Mouse (Mus musculus) heart, embryonic 16.5 days (tissue): ENCODE data around the gene 4930407I10Rik. TPM values are rescaled to one million over a fixed set of nuclear protein-coding genes. Genes with fewer than 3 reads are reported as not detected.

Experiments
- ATAC-seq: fragments of 200-750 bp; cut with Nextera tagmentation; replicated peaks from 2 replicates; pipeline ENCODE4 v1.8.0; 2017; ENCODE audit warnings: moderate number of reproducible peaks; ENCODE audit not compliant: insufficient read depth, low FRiP score; ENCODE audit errors: extremely low read depth
- H3K27ac ChIP-seq: fragments of 300-500 bp; sonication (generic); 2 replicates; pipeline ENCODE4 v1.5.1; 2014; ENCODE audit warnings: mild to moderate bottlenecking, low read length, control low read depth, moderate library complexity
- H3K27me3 ChIP-seq: fragments of 300-500 bp; sonication (generic); 2 replicates; pipeline ENCODE4 v1.6.1; 2014; ENCODE audit warnings: low read length, mixed read lengths; ENCODE audit not compliant: control insufficient read depth, insufficient read depth
- H3K36me3 ChIP-seq: fragments of 300-500 bp; sonication (generic); 2 replicates; pipeline ENCODE4 v1.6.1; 2014; ENCODE audit not compliant: control insufficient read depth, insufficient read depth
- H3K4me1 ChIP-seq: fragments of 300-500 bp; sonication (generic); 2 replicates; pipeline ENCODE4 v1.6.1; 2014; ENCODE audit warnings: low read length, mixed read lengths; ENCODE audit not compliant: control insufficient read depth, insufficient read depth
- H3K4me2 ChIP-seq: fragments of 300-500 bp; sonication (generic); 2 replicates; pipeline ENCODE4 v1.6.1; 2014; ENCODE audit warnings: low read depth, mild to moderate bottlenecking, control low read depth, low read length
- H3K4me3 ChIP-seq: fragments of 300-500 bp; sonication (generic); 2 replicates; pipeline ENCODE4 v1.5.1; 2014; ENCODE audit warnings: mild to moderate bottlenecking, control low read depth, low read length
- H3K9ac ChIP-seq: fragments of 300-500 bp; sonication (generic); 2 replicates; pipeline ENCODE4 v1.6.1; 2014; ENCODE audit warnings: low read length, control low read depth
- H3K9me3 ChIP-seq: fragments of 300-500 bp; sonication (generic); replicated peaks from 2 replicates; pipeline ENCODE4 v1.6.1; 2016; ENCODE audit warnings: low read length; ENCODE audit not compliant: control insufficient read depth
- WGBS: fragments of 180-500 bp; shearing (Covaris S2); extraction: QIAGEN DNeasy Blood & Tissue Kit; methylation state at CpG from one replicate; pipeline ENCODE4 v1.1.7; 2014; 5-methylcytosine and 5-hydroxymethylcytosine counted together
- polyA plus RNA-seq: library from polyadenylated mRNA; unstranded; fragments of >200 nt; fragmentation: Nextera tagmentation; extraction: Ambion mirVana; gene quantifications from 2 replicates; pipeline ENCODE4 v1.2.1, GENCODE M21; 2015

The 4930407I10Rik gene
- polyA plus RNA-seq, 1 experiment from 2014 or later: not detected

DNA sequence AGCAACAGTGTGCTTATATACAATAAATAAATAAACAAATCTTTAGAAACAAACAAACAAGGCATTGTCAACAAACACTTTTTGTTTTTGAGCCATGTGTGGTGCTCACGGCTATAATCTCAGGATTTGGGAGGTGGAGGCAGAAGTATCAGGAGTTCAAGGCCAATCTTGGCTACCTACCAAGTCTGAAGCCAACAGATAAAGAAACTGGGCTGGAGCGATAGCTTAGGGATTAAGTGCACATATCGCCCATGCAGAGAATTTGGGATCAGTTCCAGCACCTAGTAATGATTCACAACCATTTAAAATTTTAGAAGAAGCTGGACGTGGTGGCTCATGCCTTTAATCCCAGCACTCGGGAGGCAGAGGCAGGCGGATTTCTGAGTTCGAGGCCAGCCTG, 14.5 kb downstream of the 4930407I10Rik start:
- peaks cover 33% of the 10 kb centered on the region for H3K27me3 ChIP-seq
- no peak for ATAC-seq
- WGBS: 68% methylated on average over 7 of the region's 7 CpGs

DNA sequence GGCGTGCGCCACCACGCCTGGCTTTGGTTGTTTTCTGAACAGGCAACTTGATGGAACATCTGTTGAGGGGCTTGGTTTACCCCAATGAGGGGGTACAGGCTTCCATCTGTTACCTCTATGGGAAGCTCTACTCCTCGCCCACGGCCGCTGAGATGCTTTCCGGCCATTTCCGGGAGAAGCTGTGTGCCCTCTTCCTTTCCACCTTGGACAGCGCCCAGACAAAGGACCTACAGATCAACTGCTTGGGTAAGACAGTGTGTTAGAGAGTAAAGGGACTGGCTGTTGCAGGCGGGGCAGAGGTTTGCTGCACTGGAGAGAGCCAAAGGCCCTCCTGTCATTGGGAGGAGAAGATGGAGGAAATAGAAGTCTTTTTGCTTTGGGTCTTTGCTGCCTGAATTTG, 20.9 kb downstream of the 4930407I10Rik start:
- Histone ChIP-seq H3K4me2 (no peak overlapping the region), H3K9ac (no peak overlapping the region), H3K27ac (no peak overlapping the region), H3K9me3 (no peaks in the 10 kb centered on the region), H3K4me3 (no peak overlapping the region), H3K27me3 (peaks cover 2% of the 10 kb centered on the region; the same call in 1 of the 2 replicates), H3K4me1 (no peaks in the 10 kb centered on the region), H3K36me3 (no peaks in the 10 kb centered on the region)
- ATAC-seq: no peak
- 51% methylated on average over 10 of the region's 10 CpGs for WGBS

More for the DNA sequence above, 14.5 kb downstream of the 4930407I10Rik start:
- H3K36me3 ChIP-seq: no peaks in the 10 kb centered on the region
- no peak overlapping the region for H3K9ac ChIP-seq
- no peak overlapping the region for H3K4me3 ChIP-seq
- H3K27ac ChIP-seq: no peak overlapping the region
- H3K4me1 ChIP-seq: no peaks in the 10 kb centered on the region
- H3K9me3 ChIP-seq: peaks cover 7% of the 10 kb centered on the region
- no peak overlapping the region for H3K4me2 ChIP-seq

DNA sequence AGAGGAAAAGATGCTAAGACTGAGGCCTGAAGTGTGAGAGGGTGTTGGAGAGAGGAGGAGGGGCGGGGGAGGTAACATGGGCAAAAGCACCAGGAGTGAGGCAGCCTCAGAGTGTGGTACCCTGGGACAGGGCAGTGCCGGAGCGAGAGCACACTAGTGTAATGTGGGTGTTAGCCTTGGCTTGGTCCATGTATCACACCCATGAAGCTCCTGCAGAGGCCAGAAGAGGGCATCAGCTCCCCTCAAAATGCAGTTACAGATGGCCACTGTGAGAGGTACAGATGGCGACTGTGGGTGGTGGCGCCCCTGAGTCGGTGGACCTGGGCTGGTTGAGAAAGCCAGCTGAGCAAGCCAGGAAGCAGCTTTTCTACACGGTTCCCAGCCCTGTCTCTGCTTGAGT, 22.2 kb downstream of the 4930407I10Rik start:
- H3K4me2 ChIP-seq: no peak overlapping the region
- no peak overlapping the region for H3K27ac ChIP-seq
- no peak overlapping the region for H3K9ac ChIP-seq
- no peak overlapping the region for H3K4me3 ChIP-seq
- no peaks in the 10 kb centered on the region for H3K36me3 ChIP-seq
- peaks cover 4% of the 10 kb centered on the region; the same call in 1 of the 2 replicates for H3K27me3 ChIP-seq
- H3K9me3 ChIP-seq: no peaks in the 10 kb centered on the region
- no peaks in the 10 kb centered on the region for H3K4me1 ChIP-seq
- WGBS: 35% methylated on average over 7 of the region's 7 CpGs
- ATAC-seq: no peak

DNA sequence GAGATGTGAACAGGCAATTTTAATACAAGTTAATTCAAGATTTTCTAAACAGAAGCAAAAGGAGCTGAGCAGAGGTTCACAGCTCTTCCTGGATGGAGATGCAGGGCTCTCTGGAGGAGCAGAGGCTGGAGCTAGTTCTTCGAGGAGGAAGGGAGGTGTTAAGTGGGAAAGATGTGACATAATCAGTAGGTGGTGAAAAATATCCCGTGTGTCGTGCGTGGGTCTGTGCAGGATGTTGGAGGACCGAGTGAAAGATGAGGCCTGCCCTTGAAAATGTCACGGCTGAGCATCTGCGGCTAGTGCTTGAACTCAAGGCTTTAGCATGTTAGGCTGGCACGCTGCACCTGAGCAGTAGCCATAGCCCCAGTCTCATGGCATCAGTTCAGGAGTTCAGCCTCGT, 26.7 kb downstream of the 4930407I10Rik start:
- no peaks in the 10 kb centered on the region for H3K36me3 ChIP-seq
- H3K4me1 ChIP-seq: no peaks in the 10 kb centered on the region
- no peak for ATAC-seq
- peaks cover 6% of the 10 kb centered on the region; the same call in 1 of the 2 replicates for H3K27me3 ChIP-seq
- no peak overlapping the region for H3K4me3 ChIP-seq
- WGBS: 69% methylated on average over 9 of the region's 9 CpGs
- no peak overlapping the region for H3K27ac ChIP-seq
- no peaks in the 10 kb centered on the region for H3K9me3 ChIP-seq
- no peak overlapping the region for H3K9ac ChIP-seq
- no peak overlapping the region for H3K4me2 ChIP-seq

DNA sequence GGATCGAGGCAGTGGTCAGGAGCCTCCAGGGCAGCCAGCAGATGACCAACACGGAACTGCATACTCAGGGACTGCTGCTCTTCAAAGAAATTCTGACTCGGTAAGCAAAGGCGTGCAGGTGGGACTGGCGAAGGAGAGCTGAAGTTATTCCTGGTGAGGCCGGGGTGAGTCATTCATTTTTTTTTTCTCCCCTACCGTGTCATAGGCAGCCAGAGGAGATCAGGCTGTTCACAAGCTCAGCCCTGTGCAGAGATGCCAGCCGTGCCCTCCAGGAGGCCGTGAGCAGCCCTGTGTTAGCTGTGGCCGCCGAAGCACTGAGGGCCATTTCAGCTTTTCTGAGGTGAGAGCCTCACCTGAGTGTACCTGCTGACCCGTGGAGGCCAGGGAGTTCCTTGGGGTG, 27.2 kb downstream of the 4930407I10Rik start:
- Histone ChIP-seq H3K36me3 (no peaks in the 10 kb centered on the region), H3K9ac (no peak overlapping the region), H3K27ac (no peak overlapping the region), H3K4me2 (no peak overlapping the region), H3K4me1 (no peaks in the 10 kb centered on the region), H3K27me3 (peaks cover 6% of the 10 kb centered on the region; the same call in 1 of the 2 replicates), H3K9me3 (no peaks in the 10 kb centered on the region), H3K4me3 (no peak overlapping the region)
- no peak for ATAC-seq
- WGBS: 65% methylated on average over 12 of the region's 12 CpGs

DNA sequence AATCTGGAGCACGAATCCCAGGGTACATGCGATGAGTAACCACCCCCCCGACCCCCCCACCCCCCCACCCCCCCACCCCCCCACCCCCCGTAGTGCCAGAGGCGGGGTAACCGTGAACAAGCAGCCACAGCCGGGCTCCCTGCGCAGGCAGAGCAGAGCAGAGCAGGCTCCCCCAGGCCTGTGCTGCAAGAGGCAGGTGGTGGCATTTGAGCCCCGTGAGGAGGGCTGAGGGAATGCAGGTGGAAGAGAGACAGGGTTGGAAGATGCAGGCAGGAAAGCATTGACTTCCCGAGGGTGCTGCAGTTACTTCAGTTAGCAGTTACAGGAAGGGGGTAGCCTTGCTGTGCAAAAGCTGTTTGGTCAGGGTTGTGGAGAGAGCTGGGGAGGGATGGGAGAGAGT, 28.3 kb downstream of the 4930407I10Rik start:
- peaks cover 6% of the 10 kb centered on the region; the same call in 1 of the 2 replicates for H3K27me3 ChIP-seq
- ATAC-seq: no peak
- no peak overlapping the region for H3K4me3 ChIP-seq
- H3K36me3 ChIP-seq: no peaks in the 10 kb centered on the region
- no peak overlapping the region for H3K4me2 ChIP-seq
- H3K27ac ChIP-seq: no peak overlapping the region
- H3K4me1 ChIP-seq: no peaks in the 10 kb centered on the region
- no peaks in the 10 kb centered on the region for H3K9me3 ChIP-seq
- H3K9ac ChIP-seq: no peak overlapping the region
- WGBS: 18% methylated on average over 10 of the region's 10 CpGs

DNA sequence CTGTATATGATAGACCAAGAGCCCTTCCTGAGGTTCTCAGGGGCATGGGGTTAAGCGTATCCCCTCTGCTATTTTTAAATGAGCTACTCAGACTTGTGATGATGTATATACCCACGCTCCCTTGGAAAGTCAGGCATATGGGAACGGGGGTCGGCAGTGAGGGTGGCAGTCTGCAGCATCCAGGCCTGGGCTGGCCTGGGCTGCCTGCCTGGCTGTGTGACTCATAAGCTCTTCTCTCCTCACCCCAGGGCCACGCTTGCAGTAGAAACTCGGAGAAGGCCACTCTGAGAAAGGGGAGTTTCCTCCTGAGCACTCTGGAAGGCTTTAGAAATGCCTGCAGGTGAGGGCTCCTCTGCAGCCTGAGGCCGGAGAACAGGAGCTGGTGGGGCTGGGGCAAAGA, 32.1 kb downstream of the 4930407I10Rik start:
- Histone ChIP-seq H3K27me3 (peaks cover 2% of the 10 kb centered on the region; the same call in 1 of the 2 replicates), H3K9me3 (no peaks in the 10 kb centered on the region), H3K27ac (no peak overlapping the region), H3K4me2 (no peak overlapping the region), H3K9ac (no peak overlapping the region), H3K4me3 (no peak overlapping the region), H3K4me1 (no peaks in the 10 kb centered on the region), H3K36me3 (no peaks in the 10 kb centered on the region)
- ATAC-seq: no peak
- 70% methylated on average over 7 of the region's 7 CpGs for WGBS

DNA sequence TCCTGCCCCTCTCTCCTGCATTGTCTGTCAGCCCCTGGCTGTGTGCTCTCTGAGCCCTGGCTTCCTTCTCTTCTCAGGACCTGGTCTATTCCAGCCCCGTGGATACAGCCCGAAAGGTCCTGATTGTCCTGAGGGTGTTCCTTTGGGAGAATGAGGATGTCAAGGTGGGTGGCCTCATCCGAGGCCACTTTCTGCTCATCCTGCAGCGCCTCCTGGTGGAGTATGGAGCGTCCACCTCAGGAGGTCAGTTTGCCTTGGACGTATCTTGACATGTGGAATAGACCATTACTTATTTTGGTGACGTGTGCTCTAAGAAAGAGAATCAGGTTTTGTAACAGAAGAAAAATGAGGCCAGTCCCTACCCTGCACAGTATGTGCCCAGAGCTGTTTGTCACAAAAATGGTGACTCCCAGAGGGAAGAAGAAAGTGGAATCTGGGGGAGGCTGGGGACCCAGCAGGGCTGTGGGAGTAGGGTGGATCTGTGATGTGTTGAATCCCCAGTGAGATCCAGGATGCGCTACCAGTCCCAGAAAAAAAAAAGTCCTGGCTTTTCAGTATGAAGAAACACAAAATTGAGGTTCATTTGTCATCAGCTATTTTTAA, 48.1 kb downstream of the 4930407I10Rik start:
- Histone ChIP-seq H3K4me2 (no peak overlapping the region), H3K36me3 (no peaks in the 10 kb centered on the region), H3K4me1 (no peaks in the 10 kb centered on the region), H3K27me3 (peaks cover 4% of the 10 kb centered on the region), H3K27ac (no peak overlapping the region), H3K9me3 (no peaks in the 10 kb centered on the region), H3K9ac (no peak overlapping the region), H3K4me3 (no peak overlapping the region)
- no peak for ATAC-seq
- 18% methylated on average over 8 of the region's 8 CpGs for WGBS
